Mouse (Mus musculus) yolk sac, embryonic 10.5 days (tissue): ENCODE measurements at regions not wholly inside any gene's neighbourhood (a gene's known extent, or its start where the extent isn't known, plus 50 kb on each side); places are given as distances from the start of the nearest gene placed in this dataset.

ENCODE experiments used
- DNase-seq: peaks from one replicate; pipeline ENCODE4 v3.0.0-alpha.2; 2017; ENCODE audit warnings: low spot score

DNA sequence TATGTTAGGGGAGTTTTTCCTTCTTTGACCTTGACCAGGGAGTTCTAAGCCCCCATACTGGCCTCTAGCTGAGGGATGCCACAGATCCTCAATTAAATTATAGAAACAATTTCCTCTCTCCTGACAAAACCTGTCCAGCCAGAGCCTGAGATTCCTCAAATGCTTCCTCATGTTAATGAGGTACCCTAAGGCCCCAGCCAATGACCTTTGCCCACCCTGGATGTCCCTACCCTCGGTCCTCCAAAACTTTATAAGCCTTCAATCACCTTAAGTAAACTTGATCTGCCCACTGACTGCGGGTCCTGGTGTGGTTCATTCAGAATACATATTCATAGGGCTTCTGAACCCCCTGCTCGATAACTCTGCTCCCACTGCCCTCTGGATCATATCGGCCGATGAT is 227.7 kb upstream of the Vstm2b start:
- no peak for DNase-seq

DNA sequence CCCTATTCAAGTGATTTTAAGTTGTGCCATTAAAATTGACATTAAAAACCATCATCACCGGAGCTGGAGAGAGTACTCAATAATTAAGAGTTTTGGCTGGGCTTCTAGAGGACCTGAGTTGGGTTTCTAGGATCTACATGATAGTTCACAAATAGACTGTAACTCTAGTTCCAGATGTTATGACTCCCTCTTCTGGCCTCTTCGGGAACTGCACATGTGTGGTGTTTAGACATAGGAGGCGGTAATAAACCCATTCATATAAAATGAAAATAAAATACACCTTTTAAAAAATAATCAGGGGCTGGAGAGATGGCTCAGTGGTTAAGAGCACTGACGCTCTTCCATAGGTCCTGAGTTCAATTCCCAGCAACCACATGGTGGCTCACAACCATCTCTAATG is 227.1 kb upstream of the Vstm2b start:
- no peak for DNase-seq

DNA sequence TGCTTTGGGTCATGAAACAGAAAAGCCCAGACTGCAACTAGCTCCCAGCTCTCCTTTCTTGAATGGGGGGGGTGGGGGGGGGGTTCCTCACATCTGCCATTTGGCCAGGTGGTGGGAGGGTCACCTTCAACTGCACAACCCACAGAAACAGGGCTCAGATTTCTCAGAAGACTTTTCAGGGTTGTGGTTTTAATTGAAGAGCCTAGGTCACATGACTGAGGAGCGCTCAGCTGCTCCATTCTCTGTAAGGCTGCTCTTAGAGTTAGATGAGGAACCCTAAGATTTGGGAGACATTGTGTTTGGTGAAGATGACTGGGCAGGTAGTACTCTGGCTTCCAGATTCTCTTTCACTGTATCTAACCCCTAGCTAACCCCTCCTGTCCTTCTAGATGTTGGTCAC is 225.8 kb upstream of the Vstm2b start:
- no peak for DNase-seq

DNA sequence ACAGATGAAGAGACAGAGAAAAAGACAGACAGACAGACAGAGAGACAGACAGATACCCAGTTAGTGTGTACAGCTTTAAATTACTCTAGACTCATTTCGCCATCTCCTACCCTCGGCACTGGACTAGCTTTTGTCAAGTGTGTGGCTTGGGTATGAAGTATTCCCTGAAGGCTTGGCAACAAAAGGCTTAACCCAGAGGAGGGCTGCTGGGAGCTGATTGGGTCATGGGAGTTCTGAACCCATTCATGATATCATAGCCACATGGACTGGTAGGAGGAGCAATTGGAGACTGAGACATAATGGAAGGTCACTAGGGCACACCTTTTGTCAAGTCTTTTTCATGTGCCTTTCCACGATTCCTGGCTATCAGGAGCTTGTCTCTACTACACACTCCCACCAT is 223.7 kb upstream of the Vstm2b start:
- DNase-seq, result no peak

DNA sequence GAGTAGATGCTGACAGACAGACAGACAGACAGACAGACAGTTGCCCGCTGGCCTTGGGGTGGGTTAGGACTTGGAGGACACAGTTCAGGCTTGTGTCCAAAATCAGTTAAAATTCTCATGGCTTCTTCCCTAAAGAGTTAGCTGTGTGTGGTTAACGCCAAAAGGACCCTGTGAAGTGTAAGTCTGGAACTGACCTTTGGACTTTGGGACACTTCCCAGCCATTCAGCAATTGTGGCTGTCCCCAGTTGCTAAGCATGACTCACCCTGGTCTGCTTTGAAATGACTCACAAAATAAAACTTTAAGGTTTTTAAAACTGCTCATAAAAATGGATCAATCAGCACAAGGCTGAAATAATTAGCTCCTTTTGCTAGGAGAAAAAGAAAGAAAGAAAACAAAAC is 220.5 kb upstream of the Vstm2b start:
- DNase-seq, result peak; percentile 55

DNA sequence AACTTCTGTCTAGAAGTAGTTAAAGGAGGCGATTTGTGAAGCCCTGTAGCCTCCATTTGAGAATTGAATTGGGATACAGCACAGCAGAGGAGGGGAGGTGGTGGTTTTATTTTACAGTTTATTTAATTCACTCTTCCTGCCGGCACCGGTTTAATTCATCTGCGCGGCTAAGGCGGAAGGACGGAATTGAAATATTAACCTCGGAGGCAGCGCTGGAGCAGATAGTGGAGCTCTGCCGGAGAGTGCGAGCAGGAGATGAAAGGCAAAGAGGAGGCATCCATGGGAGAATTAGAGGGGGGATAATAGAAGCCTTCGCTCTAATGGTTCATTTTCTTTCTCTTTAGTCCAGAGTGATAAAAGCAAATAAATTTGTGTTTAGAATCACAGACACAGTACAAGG is 217.6 kb upstream of the Vstm2b start:
- no peak for DNase-seq

DNA sequence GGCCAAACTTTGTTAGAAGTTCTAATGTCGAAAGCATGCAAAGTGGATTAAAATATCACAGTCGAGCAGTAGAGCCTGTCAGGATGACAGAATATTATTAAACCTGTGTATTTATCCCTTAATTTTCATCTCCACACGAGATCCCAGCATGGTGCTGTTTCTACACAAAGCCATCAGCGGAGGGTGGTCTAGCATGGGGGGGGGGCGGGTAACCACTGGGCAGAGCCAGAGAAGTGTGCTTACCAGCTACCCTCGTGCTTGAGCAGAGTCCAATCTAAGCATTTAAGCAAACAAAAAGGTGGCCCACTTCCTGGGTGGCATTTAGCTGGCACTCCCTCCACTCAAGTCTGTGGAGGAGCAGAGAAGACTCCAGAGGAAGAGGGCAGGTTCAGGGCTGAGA is 217.1 kb upstream of the Vstm2b start:
- no peak for DNase-seq

DNA sequence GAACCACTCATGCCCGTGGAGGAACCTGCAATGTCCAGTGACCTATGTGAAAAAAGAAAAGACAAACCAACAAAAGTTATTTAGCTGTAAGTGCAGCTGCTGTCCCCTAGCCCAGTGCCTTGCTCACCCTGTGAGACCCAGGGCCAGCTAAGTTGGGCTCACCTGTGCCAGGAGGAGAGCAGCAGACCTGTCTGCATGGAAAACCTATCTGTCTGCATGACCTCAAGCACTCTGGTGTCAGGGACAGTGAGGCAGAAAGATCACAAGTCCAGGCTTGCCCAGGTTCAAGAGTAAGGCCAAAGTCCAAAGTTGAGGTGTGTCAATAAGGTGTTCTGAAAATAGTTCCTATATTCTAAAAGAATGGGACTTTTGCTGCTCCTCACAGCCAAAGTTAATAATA is 215.0 kb upstream of the Vstm2b start:
- DNase-seq, result no peak

DNA sequence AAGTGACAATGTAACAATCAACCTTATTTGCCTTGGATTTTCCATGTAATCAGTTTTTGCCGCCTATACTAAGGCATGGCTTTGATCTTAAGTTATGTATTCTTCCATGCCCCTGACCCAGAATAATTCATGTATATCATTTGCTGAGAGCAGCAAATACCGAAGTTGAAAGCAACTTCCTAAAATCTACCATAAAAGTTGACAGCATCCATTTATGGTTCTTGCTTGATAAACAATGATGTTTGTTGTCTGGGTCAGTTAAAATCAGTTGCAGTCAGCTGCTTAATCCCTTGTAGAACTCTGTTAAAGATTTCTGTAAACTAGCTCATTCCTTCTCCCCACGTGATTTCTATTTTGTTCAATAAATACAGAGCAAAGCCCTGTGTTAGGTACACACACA is 214.5 kb upstream of the Vstm2b start:
- peak; percentile 21 for DNase-seq

DNA sequence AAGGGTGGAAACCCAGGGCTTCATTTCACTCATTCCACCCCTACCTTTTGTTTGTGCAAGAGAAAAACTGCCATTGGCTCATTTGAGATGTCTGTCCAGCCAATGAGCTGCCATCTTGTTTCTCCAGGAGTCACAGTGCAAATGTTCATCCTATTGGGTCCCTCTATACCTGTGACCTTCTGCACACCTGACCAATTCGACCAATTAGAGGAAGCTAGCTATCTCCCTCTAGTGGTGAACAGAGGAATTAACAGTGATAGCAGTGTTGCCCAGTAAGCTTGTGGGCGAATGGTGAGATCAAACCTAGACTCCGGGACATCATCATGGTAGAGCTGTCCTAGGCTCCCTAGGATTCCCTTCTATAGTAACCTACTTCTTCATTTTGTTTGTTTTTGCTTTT is 211.1 kb upstream of the Vstm2b start:
- no peak for DNase-seq

DNA sequence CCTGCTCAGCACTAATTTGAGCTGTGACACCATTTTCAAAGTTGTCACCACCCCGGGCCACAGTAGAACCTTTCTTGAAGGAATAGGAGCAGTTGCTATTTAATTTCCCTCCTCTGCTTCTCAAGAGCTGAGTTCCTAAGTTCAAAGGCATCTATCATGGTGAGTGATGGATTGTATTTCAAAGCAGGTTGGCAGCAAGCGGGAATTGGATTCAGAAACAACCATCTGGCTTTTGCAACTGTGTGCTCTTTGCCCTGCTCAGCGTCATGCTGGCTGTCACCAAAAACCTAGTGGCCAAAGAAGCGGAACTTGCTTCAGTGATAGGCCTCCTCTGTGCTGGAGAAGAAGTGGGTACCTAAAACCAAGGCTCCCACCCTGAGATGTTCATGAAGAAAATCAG is 209.6 kb upstream of the Vstm2b start:
- no peak for DNase-seq

DNA sequence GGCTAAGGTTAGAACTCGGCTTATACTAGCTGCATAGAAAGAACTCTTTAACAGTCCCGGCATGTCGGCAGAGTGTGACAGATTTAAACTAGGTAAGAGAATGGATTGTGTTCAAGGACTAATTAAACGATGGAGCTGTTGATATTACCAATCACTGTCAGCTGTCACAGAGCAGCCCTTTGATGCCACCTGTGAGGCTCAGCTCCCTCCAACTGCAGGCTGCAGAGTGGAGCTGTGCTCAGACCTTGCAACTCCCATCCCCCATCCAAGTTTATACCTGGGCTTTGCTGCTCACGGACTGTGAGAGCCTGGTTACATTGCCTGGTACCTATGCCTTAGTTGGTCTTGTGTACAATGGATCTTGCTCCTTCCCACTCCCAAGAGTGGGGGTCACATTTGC is 204.4 kb upstream of the Vstm2b start:
- no peak for DNase-seq

DNA sequence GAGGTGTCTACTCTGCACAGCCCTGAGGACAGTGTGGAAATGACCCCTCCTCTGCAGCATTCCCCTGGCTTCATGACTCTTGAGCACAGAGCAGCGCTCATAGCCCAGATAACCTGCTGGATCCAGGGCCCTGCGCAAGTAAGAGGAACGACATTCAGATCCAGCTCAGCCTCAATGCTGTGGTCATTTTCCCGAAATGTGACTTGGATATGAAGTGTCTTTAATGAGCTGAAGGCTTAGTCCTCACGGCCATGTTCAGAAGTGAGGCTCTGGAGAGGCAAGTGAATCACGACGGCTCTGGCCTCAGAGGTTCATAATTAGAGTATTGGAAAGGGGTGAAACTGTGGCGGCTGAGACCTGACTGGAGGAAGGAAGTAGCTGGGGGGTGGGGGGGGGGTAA is 200.6 kb upstream of the Vstm2b start:
- no peak for DNase-seq

DNA sequence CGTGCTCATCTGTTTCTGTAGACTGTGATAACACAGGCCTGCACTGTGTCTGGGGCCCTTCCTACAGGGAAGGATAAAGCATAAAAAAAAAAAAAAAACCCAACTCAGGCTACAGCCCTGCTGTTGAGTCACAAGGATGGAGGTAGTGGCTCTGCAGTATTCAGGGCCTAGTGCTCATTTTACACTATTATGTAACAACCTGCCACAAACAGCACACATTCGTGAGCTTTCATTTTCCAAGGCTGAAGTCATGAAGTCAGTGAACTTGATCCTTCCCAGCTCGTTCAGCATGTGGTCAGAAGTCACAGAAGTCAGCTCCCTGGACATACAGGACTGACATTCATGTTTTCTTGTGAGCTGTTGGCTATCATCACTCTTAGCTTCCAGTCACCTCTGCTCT is 199.8 kb upstream of the Vstm2b start:
- no peak for DNase-seq

DNA sequence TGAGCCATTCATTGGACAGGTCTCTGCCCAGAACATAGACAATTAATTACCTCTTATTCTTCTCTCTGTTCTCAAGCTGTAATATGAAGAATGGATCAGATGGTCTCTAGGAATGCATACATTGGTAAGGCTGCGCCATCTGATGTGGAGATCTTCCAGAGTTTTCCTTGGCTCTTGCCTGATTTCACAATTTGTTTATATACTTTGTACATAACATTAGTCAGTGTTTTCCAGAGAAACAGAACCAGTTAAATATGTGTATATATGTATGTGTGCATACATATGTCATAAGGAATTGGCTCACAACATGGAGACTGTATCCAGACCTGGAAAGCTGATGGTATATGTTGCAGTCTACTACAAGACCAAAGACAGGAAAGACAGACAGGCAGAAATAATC is 198.5 kb upstream of the Vstm2b start:
- DNase-seq, result no peak

DNA sequence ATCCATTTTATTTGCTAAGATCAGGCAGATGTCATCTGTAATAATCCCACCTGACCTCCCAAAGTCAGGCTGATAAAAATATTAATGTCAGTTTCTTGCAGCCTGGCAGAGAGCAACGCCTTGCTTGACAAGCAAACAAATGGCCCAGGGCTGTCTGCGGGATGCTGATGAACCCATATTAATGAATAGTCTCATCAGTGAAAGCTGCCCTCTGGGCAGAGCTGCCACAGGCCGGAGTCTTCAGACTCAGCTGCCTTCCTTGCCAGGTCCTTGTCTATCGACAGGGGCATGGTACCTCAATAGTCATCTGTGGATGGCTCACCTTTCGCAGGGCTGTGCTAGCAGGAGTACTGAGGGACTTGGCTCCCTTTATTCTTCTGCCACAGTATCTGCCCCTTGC is 197.5 kb upstream of the Vstm2b start:
- DNase-seq, result no peak

DNA sequence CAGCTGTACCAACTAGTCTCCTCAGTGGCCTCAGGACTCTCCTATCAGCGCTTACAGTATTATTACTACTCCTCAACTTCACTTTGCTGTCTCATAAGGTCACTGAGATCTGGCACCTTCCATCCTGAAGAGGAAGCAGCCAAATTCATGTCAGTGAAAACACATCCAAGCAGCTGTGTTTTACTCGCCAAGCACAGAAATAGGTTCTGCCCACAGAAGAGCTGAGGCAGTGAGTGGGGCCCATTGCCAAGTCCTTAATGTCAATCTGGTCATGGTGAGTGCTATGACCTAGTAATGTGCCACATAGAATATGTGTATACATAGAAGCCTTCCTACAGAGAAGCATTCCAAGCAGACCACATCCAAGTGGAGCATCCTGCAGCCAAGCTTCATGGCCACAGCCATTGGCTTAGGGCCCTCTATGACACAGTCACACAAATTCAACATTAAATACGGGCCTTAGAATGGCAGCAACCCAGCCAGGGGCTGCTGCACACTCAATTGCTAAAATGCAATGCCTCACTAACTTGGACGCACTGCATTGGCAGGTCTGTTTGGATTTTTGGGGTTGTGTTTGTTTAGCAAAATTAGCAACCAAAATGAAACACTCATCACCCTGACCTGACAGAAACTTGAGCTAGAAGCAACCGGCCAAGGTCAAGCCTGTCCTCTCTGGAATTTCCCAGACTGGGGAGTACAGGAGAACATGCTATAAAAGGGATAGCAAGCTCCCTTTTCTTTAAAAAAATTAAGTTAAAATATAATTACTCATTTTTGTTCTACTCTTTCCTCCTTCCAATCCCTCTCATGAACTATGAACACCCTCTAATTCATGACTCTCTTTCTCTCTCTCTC is 195.7 kb upstream of the Vstm2b start:
- no peak for DNase-seq

DNA sequence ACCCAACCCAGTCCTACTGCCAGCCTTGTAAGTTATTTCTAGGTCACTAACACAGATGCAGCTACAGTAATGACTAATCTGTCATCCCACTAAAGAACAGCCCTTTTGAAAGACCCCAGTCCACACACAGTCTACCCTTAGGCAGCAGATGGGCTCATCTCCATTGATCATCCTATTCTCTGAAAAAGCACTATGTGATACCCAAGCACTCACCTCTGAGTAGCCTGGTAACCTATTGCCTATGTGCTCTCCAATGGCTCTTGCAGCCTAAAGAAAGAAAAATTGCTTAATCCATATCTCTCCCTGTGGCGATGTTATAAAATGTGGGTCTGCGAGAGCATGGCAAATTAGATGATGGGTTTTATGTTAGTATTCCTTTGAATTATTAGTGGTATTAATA is 189.9 kb upstream of the Vstm2b start:
- DNase-seq, result no peak

DNA sequence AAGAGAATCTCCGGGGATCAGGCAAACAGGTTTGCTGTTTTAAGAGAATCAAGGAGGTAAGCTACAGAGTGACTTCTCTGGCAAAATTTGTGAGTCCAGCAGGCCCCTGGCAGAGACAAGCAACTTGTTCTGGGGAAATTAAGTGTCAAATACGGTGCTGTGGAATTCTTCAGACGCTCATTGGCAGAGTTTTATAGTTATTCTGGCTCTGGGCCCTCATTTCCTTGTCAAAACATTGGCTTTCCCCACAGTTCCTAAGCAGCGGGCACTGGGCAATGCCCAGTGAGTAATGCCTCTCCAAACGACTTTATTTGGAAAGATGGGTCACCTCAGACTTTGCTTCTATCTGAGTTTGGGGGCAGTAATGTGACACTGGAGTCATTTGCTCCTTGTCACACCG is 180.1 kb upstream of the Vstm2b start:
- DNase-seq, result no peak

DNA sequence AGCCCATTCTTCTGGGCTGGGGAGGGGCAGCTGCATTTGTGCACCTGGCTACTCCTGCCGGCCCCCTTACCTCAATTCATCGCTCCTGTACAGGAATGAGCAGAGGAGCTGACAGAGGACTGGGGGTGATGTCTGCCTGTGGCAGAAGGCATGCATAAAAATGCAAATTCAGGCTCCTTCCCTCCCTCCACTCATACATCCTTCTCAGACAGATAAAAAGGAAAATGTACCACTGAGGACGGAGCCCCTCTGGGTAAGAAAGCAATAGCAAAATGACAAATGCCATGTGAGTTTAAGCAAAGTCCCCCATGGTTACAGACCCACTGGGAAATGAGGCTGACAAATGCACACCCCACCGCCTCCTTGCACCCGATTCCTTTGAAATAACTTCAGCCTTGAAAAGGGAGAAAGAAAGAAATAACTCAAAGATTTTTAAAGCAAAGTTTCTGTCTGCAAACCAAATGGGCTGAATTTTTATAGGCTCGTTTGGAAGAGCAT is 161.1 kb upstream of the Vstm2b start:
- no peak for DNase-seq

DNA sequence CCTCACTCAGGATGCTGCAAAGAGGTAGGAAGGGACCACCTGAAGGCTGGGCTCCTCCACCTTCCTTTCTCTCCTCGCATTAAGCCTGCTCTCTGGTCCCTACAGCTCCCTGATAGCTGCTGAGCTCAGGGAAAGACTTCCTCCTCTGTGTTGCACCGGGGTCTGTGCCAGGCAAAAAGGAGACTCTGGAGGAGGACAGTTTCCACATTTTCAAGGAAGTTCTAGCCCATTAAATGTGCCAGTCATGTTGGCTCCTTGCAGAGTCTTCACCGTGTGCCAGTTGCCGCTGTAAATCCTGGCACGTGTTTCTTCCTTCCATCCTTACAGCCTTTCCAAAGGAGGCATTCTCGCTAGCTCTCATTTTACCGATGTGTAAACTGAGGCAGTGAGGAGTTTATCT is 160.6 kb upstream of the Vstm2b start:
- no peak for DNase-seq

DNA sequence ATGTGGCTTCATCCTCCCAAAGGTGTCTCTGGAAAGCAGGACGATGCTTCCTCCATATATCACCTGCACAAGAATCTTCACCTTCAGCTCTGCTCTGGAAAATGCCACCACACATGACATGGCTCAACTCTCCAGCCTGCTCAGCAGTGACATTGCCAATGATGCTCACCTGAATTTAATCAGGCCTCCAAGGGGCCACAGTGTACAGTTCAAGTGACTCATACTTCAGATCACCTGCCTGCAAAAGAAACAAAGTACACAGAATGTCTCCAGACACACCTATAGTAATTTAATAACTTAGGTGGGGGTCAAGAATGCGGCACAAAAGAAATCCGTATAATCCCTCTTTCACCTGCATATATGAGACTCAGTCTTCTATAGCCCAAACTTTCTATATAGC is 160.0 kb upstream of the Vstm2b start:
- DNase-seq, result no peak

DNA sequence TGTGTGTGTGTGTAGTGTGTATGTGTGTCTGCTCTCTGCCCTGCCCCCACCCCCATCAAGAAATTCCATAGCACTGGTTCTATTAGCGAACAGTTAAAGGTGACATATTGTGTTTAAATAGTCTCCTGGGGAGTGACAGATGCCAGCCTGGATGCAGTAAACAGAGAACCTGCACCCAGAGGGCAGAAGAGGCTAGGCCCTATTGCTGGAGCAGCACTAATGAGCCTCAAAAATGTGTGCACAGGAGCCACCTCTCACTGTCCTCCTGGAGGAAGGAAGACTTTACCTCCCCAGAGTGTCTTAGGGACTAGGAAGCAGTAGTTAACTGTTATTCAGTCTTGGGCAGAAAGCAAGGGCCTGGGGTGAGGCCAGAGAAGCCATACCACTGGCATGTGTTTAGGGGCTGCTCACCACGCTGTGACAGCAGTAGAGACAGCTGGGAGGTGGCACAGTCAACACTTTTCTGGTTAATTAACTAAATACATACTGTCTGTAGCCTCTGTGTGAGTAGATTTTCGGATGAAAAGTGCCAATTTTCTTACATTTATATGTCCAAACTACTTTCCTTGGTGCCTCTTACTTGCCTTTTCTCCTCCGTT is 155.5 kb upstream of the Vstm2b start:
- no peak for DNase-seq

DNA sequence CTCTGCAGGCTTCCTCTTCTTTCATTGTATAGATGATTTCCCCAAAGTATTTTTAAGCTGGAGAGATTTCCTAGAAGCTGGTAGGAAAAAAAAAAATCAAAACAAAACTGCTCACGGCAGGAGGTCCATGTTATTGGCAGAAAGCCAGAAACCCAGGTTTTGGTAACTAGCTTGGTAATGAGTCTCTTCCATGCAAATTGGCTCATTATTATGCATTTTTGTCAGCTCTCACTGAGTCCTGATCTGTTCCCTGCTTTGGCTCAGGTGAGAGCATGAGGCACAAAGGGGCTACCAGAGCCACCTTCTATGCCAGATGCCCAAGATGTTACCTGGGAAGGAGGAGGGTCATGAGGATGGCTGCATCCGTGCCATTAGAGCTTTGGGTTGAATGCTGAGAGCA is 146.3 kb upstream of the Vstm2b start:
- no peak for DNase-seq
